Mouse (Mus musculus): Measurements from ENCODE around the gene Lrfn1. TPM values are rescaled to one million over a fixed set of nuclear protein-coding genes. Genes with fewer than 3 reads are reported as not detected.

Lrfn1 gene
- polyA plus RNA-seq, 1 experiment = 87.9 TPM

- DNase-seq (ENCODE audit: low read depth) = no peak
- TF ChIP-seq CTCF (IDR thresholded peaks at IDR 0.05; ENCODE audit: borderline replicate concordance, extremely low read depth, insufficient read depth, insufficient read length) (no peak), POLR2A (IDR thresholded peaks at IDR 0.05; ENCODE audit: borderline replicate concordance, extremely low read depth, insufficient read depth, insufficient read length, poor library complexity, severe bottlenecking) (no peak)
Measured at GRCm38 (mm10) chr7:28447865-28448820, 3.6 kb upstream of the Lrfn1 start.

- TF ChIP-seq POLR2A (IDR thresholded peaks at IDR 0.05; ENCODE audit: borderline replicate concordance, extremely low read depth, insufficient read depth, insufficient read length, poor library complexity, severe bottlenecking) (no peak), CTCF (IDR thresholded peaks at IDR 0.05; ENCODE audit: borderline replicate concordance, extremely low read depth, insufficient read depth, insufficient read length) (no peak)
- peak; percentile 29 for DNase-seq (ENCODE audit: low read depth)
Measured at GRCm38 (mm10) chr7:28452361-28453005, 703 bp downstream of the Lrfn1 start.

GRCm38 (mm10) chr7:28460361-28460760 lies 8.6 kb downstream of the Lrfn1 start:
- DNase-seq (ENCODE audit: low read depth) = no peak
- TF ChIP-seq CTCF (IDR thresholded peaks at IDR 0.05; ENCODE audit: borderline replicate concordance, extremely low read depth, insufficient read depth, insufficient read length) (no peak), POLR2A (IDR thresholded peaks at IDR 0.05; ENCODE audit: borderline replicate concordance, extremely low read depth, insufficient read depth, insufficient read length, poor library complexity, severe bottlenecking) (no peak)

GRCm38 (mm10) chr7:28462769-28463168 lies 11.0 kb downstream of the Lrfn1 start:
- no peak for DNase-seq (ENCODE audit: low read depth)
- TF ChIP-seq POLR2A (IDR thresholded peaks at IDR 0.05; ENCODE audit: borderline replicate concordance, extremely low read depth, insufficient read depth, insufficient read length, poor library complexity, severe bottlenecking) (no peak), CTCF (IDR thresholded peaks at IDR 0.05; ENCODE audit: borderline replicate concordance, extremely low read depth, insufficient read depth, insufficient read length) (no peak)

GRCm38 (mm10) chr7:28464416-28465212 lies 12.8 kb downstream of the Lrfn1 start:
- peak; percentile 85 for DNase-seq (ENCODE audit: low read depth)
- TF ChIP-seq POLR2A (IDR thresholded peaks at IDR 0.05; ENCODE audit: borderline replicate concordance, extremely low read depth, insufficient read depth, insufficient read length, poor library complexity, severe bottlenecking) = no peak
- TF ChIP-seq CTCF (IDR thresholded peaks at IDR 0.05; ENCODE audit: borderline replicate concordance, extremely low read depth, insufficient read depth, insufficient read length) = no peak

- no peak for DNase-seq (ENCODE audit: low read depth)
- TF ChIP-seq CTCF (IDR thresholded peaks at IDR 0.05; ENCODE audit: borderline replicate concordance, extremely low read depth, insufficient read depth, insufficient read length) = no peak
- TF ChIP-seq POLR2A (IDR thresholded peaks at IDR 0.05; ENCODE audit: borderline replicate concordance, extremely low read depth, insufficient read depth, insufficient read length, poor library complexity, severe bottlenecking) = no peak
Measured at GRCm38 (mm10) chr7:28466721-28467212, 15.0 kb downstream of the Lrfn1 start.

- TF ChIP-seq POLR2A (IDR thresholded peaks at IDR 0.05; ENCODE audit: borderline replicate concordance, extremely low read depth, insufficient read depth, insufficient read length, poor library complexity, severe bottlenecking) = 0 out of 2 replicates have a peak, but pooled peaks have one; percentile 21
- no peak for TF ChIP-seq CTCF (IDR thresholded peaks at IDR 0.05; ENCODE audit: borderline replicate concordance, extremely low read depth, insufficient read depth, insufficient read length)
- peak; percentile 54 for DNase-seq (ENCODE audit: low read depth)
Measured at GRCm38 (mm10) chr7:28467213-28467751, 15.5 kb downstream of the Lrfn1 start.

- TF ChIP-seq CTCF (IDR thresholded peaks at IDR 0.05; ENCODE audit: borderline replicate concordance, extremely low read depth, insufficient read depth, insufficient read length) (no peak), POLR2A (IDR thresholded peaks at IDR 0.05; ENCODE audit: borderline replicate concordance, extremely low read depth, insufficient read depth, insufficient read length, poor library complexity, severe bottlenecking) (no peak)
- no peak for DNase-seq (ENCODE audit: low read depth)
Measured at GRCm38 (mm10) chr7:28476191-28476590, 24.4 kb downstream of the Lrfn1 start.

- DNase-seq (ENCODE audit: low read depth) = no peak
- TF ChIP-seq POLR2A (IDR thresholded peaks at IDR 0.05; ENCODE audit: borderline replicate concordance, extremely low read depth, insufficient read depth, insufficient read length, poor library complexity, severe bottlenecking) (no peak), CTCF (IDR thresholded peaks at IDR 0.05; ENCODE audit: borderline replicate concordance, extremely low read depth, insufficient read depth, insufficient read length) (no peak)
Measured at GRCm38 (mm10) chr7:28477363-28477762, 25.6 kb downstream of the Lrfn1 start.

GRCm38 (mm10) chr7:28478854-28479253 lies 27.1 kb downstream of the Lrfn1 start:
- DNase-seq (ENCODE audit: low read depth) = no peak

More at GRCm38 (mm10) chr7:28478854-28479253, 27.1 kb downstream of the Lrfn1 start:
- TF ChIP-seq CTCF (IDR thresholded peaks at IDR 0.05; ENCODE audit: borderline replicate concordance, extremely low read depth, insufficient read depth, insufficient read length) (no peak), POLR2A (IDR thresholded peaks at IDR 0.05; ENCODE audit: borderline replicate concordance, extremely low read depth, insufficient read depth, insufficient read length, poor library complexity, severe bottlenecking) (no peak)

All from brain, embryonic 14.5 days (tissue).